Mouse (Mus musculus) testis, postnatal 14 days (tissue): ENCODE data around the gene Olfr1225.
"Not testable (repeated sequence)": the region's sequence is repeated elsewhere in the genome, so short reads cannot be mapped to it uniquely, and the experiment has no call there.

Source experiments
- DNase-seq: peaks from one replicate; pipeline ENCODE4 v3.0.0; 2021; ENCODE audit warnings: low spot score

Olfr1225 gene

GRCm38 (mm10) chr2:89174569-89174968, at the start of gene Olfr1225:
Olfr1225 (minus strand) TSS chr2:89174669.
- no peak for DNase-seq

GRCm38 (mm10) chr2:89199948-89200347, 25.5 kb upstream of the Olfr1225 start, which contains the start of gene Olfr1226:
Olfr1226 (minus strand) TSS chr2:89200048.
- DNase-seq, result no peak

- DNase-seq, result no peak
These were observed 22.0 kb upstream of the Olfr1225 start for GRCm38 (mm10) chr2:89196325-89196982.

- DNase-seq, result not testable (repeated sequence)
These were observed 9.8 kb downstream of the Olfr1225 start for GRCm38 (mm10) chr2:89164711-89165110.

- DNase-seq, result not testable (repeated sequence)
These were observed 10.5 kb downstream of the Olfr1225 start, which contains the start of gene Olfr1224-ps1 for GRCm38 (mm10) chr2:89163991-89164390. Olfr1224-ps1 (minus strand) TSS chr2:89164091.

GRCm38 (mm10) chr2:89151460-89151859, 23.0 kb downstream of the Olfr1225 start, which contains the start of gene Olfr1223:
Olfr1223 (minus strand) TSS chr2:89151560.
- DNase-seq, result no peak

- DNase-seq, result no peak
These were observed 41.5 kb downstream of the Olfr1225 start, which contains the start of gene Olfr1222 for GRCm38 (mm10) chr2:89132954-89133353. Olfr1222 (minus strand) TSS chr2:89133054.
